Mouse (Mus musculus) liver, embryonic 14.5 days (tissue): ENCODE measurements at regions not wholly inside any gene's neighbourhood (a gene's known extent, or its start where the extent isn't known, plus 50 kb on each side); places are given as distances from the start of the nearest gene placed in this dataset.

Experiments used
- CTCF ChIP-seq: IDR thresholded peaks from 2 replicates; pipeline ENCODE4 v1.5.1; 2016; ENCODE audit warnings: antibody characterized with exemption, low read depth, control low read depth
- EP300 ChIP-seq: IDR thresholded peaks from 2 replicates; pipeline ENCODE4 v1.6.1; 2016; ENCODE audit warnings: antibody characterized with exemption, low read depth

- TF ChIP-seq CTCF (no peak), EP300 (no peak)
These were observed 423.9 kb downstream of the Cntnap4 start for GRCm38 (mm10) chr8:112993781-112994180.
